Mouse (Mus musculus) myocyte (in vitro differentiated cells): ENCODE data around the gene Wdr95. TPM values are rescaled to one million over a fixed set of nuclear protein-coding genes. Genes with fewer than 3 reads are reported as not detected.

Experiments used
- H3K27me3 ChIP-seq: one replicate; pipeline ENCODE4 v1.6.1; 2011; ENCODE audit not compliant: control insufficient read depth, insufficient read depth, insufficient read length
- H3K36me3 ChIP-seq: one replicate; pipeline ENCODE4 v1.6.1; 2011; ENCODE audit not compliant: control insufficient read depth, insufficient read depth
- H3K4me2 ChIP-seq: one replicate; pipeline ENCODE4 v1.6.1; 2011; ENCODE audit warnings: low read depth, control low read depth
- H3K4me3 ChIP-seq: one replicate; pipeline ENCODE4 v1.5.1; 2011; ENCODE audit warnings: mild to moderate bottlenecking, control low read depth, moderate library complexity
- H3K79me2 ChIP-seq: one replicate; pipeline ENCODE4 v1.6.1; 2011; ENCODE audit not compliant: control insufficient read depth, insufficient read depth
- H3ac ChIP-seq: one replicate; pipeline ENCODE4 v1.6.1; 2011; ENCODE audit not compliant: control insufficient read depth, insufficient read length
- CEBPB ChIP-seq: IDR thresholded peaks from 2 replicates; pipeline ENCODE4 v1.6.1; 2011; ENCODE audit warnings: mild to moderate bottlenecking, moderate library complexity; ENCODE audit not compliant: poor library complexity, insufficient read depth, severe bottlenecking
- E2F4 ChIP-seq: IDR thresholded peaks from one replicate; pipeline ENCODE4 v1.6.1; 2011; ENCODE audit warnings: mild to moderate bottlenecking, control low read depth, moderate library complexity; ENCODE audit not compliant: insufficient read depth
- MAX ChIP-seq: IDR thresholded peaks from one replicate; pipeline ENCODE4 v1.6.1; 2011; ENCODE audit warnings: low read depth, mild to moderate bottlenecking, control low read depth
- MYOD1 ChIP-seq, 3 experiments: IDR thresholded peaks; one replicate each; pipeline ENCODE4 v1.6.1; 2011; ENCODE audit warnings: control low read depth in 2 of 3, low read depth in 2 of 3, mild to moderate bottlenecking in 2 of 3, moderate library complexity in 1 of 3; ENCODE audit not compliant: insufficient read length in 2 of 3, control insufficient read depth in 1 of 3
- MYOG ChIP-seq, 3 experiments: IDR thresholded peaks; one replicate each; pipeline ENCODE4 v1.6.1; 2011; ENCODE audit warnings: control low read depth in 2 of 3, low read depth in 2 of 3, mild to moderate bottlenecking in 2 of 3; ENCODE audit not compliant: insufficient read length in 2 of 3, control insufficient read depth in 1 of 3, insufficient read depth in 1 of 3
- POLR2A ChIP-seq: IDR thresholded peaks from one replicate; pipeline ENCODE4 v1.6.1; 2011; ENCODE audit warnings: low read depth, mild to moderate bottlenecking, control low read depth, moderate library complexity; ENCODE audit not compliant: insufficient read length
- POLR2AphosphoS2 ChIP-seq: IDR thresholded peaks from one replicate; pipeline ENCODE4 v1.6.1; 2011; ENCODE audit warnings: low read depth, control low read depth; ENCODE audit not compliant: insufficient read length
- REST ChIP-seq: IDR thresholded peaks from one replicate; pipeline ENCODE4 v1.6.1; 2011; ENCODE audit warnings: mild to moderate bottlenecking, control low read depth, moderate library complexity; ENCODE audit not compliant: insufficient read depth, insufficient read length
- SRF ChIP-seq: IDR thresholded peaks from one replicate; pipeline ENCODE4 v1.6.1; 2011; ENCODE audit warnings: low read depth; ENCODE audit not compliant: control insufficient read depth, insufficient read length
- TCF12 ChIP-seq: IDR thresholded peaks from one replicate; pipeline ENCODE4 v1.6.1; 2011; ENCODE audit warnings: mild to moderate bottlenecking, control low read depth; ENCODE audit not compliant: poor library complexity, insufficient read depth, severe bottlenecking
- TCF3 ChIP-seq: IDR thresholded peaks from one replicate; pipeline ENCODE4 v1.6.1; 2011; ENCODE audit warnings: low read depth, control low read depth; ENCODE audit not compliant: insufficient read length
- USF1 ChIP-seq: IDR thresholded peaks from one replicate; pipeline ENCODE4 v1.6.1; 2011; ENCODE audit warnings: low read depth, mild to moderate bottlenecking, control low read depth, moderate library complexity
- polyA plus RNA-seq: library from polyadenylated mRNA; unstranded; fragments of >200 nt; fragmentation: generic; extraction: Trizol; gene quantifications from one replicate; pipeline ENCODE4 v1.2.1, GENCODE M21; 2012; ENCODE audit warnings: missing spikeins

The Wdr95 gene
- polyA plus RNA-seq, 1 experiment: 0.07 TPM

DNA sequence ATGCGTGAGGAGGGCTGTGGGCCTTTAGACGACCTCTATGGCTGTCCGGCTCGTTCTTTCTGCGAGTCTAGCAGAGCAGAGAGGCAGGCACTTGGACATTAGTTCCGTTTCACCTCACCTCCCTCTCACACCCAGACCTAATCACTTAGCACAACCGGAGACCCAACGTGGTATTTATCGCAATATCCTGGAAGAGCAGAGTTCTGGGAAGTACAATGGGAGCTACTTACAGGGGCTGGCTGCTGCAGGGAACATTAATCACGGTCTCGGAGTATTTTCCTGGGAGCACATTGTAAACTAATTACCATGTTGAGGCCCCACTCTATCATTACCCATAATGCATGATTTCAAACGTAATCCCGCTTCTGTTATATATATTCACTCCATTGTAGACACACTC, 18.2 kb upstream of the Wdr95 start:
- no peaks in the 10 kb centered on the region for H3K79me2 ChIP-seq
- H3K4me3 ChIP-seq: no peak overlapping the region
- H3K36me3 ChIP-seq: no peaks in the 10 kb centered on the region
- TF ChIP-seq USF1: no peak
- no peak for TF ChIP-seq MYOD1 (IDR thresholded peaks at IDR 0.05; ENCODE audit: control insufficient read depth in 1 of 3, insufficient read length in 2 of 3, low read depth in 2 of 3)
- TF ChIP-seq SRF: no peak
- no peak for TF ChIP-seq REST
- no peak for TF ChIP-seq TCF12
- no peak for TF ChIP-seq MAX
- TF ChIP-seq E2F4: no peak
- no peak for TF ChIP-seq TCF3
- no peak for TF ChIP-seq POLR2A
- TF ChIP-seq CEBPB: no peak
- TF ChIP-seq POLR2AphosphoS2: no peak
- TF ChIP-seq MYOG (IDR thresholded peaks at IDR 0.05; ENCODE audit: control insufficient read depth in 1 of 3, insufficient read depth in 1 of 3, insufficient read length in 2 of 3, low read depth in 2 of 3): no peak
- no peak overlapping the region for H3ac ChIP-seq
- no peak overlapping the region for H3K4me2 ChIP-seq
- no peaks in the 10 kb centered on the region for H3K27me3 ChIP-seq

DNA sequence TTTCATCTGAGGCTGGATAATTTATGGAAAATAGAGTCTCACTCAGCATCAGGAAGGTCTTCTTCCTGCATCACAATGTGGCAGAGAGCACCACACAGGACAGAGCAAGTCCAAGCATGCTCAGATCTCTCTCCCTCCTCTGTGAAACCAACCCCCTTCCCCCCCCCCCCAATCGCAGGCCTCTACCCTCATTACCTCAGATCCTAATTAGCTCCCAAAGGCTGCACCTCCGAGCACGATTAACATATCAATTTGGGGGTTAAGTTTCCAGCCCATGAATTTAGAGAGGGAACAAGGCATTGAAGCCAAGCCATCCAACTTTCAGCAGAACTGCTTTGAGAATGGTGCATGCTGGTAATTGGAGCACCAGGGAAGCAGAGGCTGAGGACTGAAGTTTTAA, 15.8 kb upstream of the Wdr95 start:
- Histone ChIP-seq H3K4me3 (no peak overlapping the region), H3K27me3 (no peaks in the 10 kb centered on the region), H3ac (no peak overlapping the region), H3K36me3 (no peaks in the 10 kb centered on the region), H3K79me2 (no peaks in the 10 kb centered on the region), H3K4me2 (no peak overlapping the region)
- no peak for TF ChIP-seq POLR2AphosphoS2
- no peak for TF ChIP-seq MAX
- no peak for TF ChIP-seq SRF
- no peak for TF ChIP-seq TCF3
- no peak for TF ChIP-seq TCF12
- TF ChIP-seq CEBPB: no peak
- no peak for TF ChIP-seq USF1
- TF ChIP-seq POLR2A: no peak
- TF ChIP-seq REST: no peak
- TF ChIP-seq MYOD1 (IDR thresholded peaks at IDR 0.05; ENCODE audit: control insufficient read depth in 1 of 3, insufficient read length in 2 of 3, low read depth in 2 of 3): no peak
- TF ChIP-seq MYOG (IDR thresholded peaks at IDR 0.05; ENCODE audit: control insufficient read depth in 1 of 3, insufficient read depth in 1 of 3, insufficient read length in 2 of 3, low read depth in 2 of 3): no peak
- TF ChIP-seq E2F4: no peak

DNA sequence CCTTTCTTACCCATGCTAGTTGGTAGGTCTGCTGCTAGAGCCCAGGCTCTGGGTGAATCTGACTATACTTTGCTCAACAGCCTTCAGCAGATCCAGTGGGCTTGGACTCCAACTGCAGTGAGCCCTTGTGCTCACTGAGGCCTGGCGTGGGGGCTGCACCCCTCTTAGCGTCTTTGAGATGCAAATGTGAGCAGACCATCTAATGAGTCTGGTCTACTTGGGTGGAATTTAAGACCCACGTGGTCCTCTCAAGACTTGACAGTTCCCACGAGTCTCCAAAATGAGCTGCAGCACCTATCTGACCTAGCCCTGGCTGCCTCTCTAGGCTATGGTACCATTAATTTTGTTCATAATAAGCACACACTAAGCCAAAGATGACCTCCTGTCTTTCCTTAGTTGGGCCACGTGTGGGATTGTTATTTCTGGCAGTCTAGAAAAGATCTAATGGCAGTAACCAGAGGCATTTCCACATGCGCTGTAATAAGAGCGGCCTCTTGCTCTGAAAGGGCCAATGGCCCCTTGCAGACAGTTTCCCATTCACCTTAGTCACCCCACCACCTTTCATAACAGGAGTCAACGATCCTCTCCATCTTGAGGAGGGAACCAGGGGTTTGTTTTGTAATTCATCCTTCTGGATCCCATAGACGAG, 14.9 kb upstream of the Wdr95 start:
- no peaks in the 10 kb centered on the region for H3K36me3 ChIP-seq
- no peaks in the 10 kb centered on the region for H3K79me2 ChIP-seq
- peak overlapping the region; percentile 34 for H3K4me2 ChIP-seq
- H3ac ChIP-seq: no peak overlapping the region
- H3K4me3 ChIP-seq: no peak overlapping the region
- TF ChIP-seq POLR2A (no peak), TCF3 (no peak), MYOD1 (IDR thresholded peaks at IDR 0.05; ENCODE audit: control insufficient read depth in 1 of 3, insufficient read length in 2 of 3, low read depth in 2 of 3) (no peak), USF1 (no peak), POLR2AphosphoS2 (no peak), E2F4 (no peak), SRF (no peak), CEBPB (no peak), REST (no peak), MAX (no peak), MYOG (IDR thresholded peaks at IDR 0.05; ENCODE audit: control insufficient read depth in 1 of 3, insufficient read depth in 1 of 3, insufficient read length in 2 of 3, low read depth in 2 of 3) (no peak), TCF12 (no peak)
- H3K27me3 ChIP-seq: no peaks in the 10 kb centered on the region

DNA sequence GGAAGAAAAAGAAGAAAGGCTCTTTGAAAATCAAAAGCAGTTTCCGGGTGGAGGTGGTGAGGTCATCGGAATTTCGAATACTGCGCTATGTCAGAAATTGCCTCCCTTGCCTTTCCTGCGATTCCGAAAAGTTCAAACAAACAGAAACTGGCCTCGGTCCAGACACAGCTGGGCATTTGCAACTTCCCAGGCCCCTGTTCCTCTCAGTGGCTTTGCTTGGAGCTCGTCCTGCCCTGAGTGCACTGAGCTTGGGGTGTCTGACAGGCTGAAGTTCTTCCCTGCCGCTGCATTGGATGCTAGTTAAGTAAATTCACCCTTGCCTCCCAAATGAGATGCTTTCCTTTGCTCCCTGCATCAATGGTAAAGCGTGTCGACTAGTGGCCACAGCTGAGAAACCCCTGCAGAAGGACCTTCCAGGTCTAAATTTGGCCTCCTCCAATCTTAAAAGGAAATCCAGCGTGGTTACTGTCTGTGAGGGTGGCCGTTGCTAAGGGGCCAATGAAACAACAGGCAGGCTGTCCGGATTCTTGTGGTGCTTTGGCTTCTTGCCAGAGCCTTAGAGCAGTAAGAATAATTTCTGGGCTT, 14.3 kb upstream of the Wdr95 start:
- H3K4me3 ChIP-seq: no peak overlapping the region
- TF ChIP-seq MYOD1 (IDR thresholded peaks at IDR 0.05; ENCODE audit: control insufficient read depth in 1 of 3, insufficient read length in 2 of 3, low read depth in 2 of 3) (no peak), TCF12 (no peak)
- H3K27me3 ChIP-seq: no peaks in the 10 kb centered on the region
- H3K79me2 ChIP-seq: no peaks in the 10 kb centered on the region
- H3ac ChIP-seq: no peak overlapping the region
- peak overlapping the region; percentile 34 for H3K4me2 ChIP-seq
- no peaks in the 10 kb centered on the region for H3K36me3 ChIP-seq

DNA sequence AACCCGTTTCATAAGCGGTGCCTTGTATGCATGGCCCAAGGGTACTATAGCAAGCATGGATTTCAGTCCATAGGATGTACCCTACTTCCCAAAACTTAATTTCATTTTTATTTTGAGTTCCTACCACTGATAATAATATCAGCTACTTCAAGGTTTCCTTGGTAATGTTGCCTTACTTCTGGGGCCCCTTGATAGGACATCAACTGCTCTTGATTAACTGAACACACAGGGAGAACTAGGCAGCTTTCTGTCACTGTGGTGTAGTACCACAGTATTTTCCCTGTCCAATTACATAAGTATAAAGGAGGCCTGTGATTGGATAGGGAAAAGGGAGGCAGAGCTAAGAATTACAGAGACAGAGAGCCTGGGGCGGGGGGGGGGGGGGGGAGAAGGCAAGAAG, 13.6 kb upstream of the Wdr95 start:
- TF ChIP-seq USF1 (no peak), POLR2A (no peak)
- H3K79me2 ChIP-seq: no peaks in the 10 kb centered on the region
- no peaks in the 10 kb centered on the region for H3K36me3 ChIP-seq
- no peak overlapping the region for H3ac ChIP-seq
- H3K4me3 ChIP-seq: no peak overlapping the region
- H3K27me3 ChIP-seq: no peaks in the 10 kb centered on the region
- no peak overlapping the region for H3K4me2 ChIP-seq
